Mouse (Mus musculus): ENCODE measurements at regions not wholly inside any gene's neighbourhood (a gene's known extent, or its start where the extent isn't known, plus 50 kb on each side); places are given as distances from the start of the nearest gene placed in this dataset.

GRCm38 (mm10) chr3:62159031-62159430 is 179.1 kb upstream of the Arhgef26 start:
- Histone ChIP-seq H3K9ac (ENCODE audit: control insufficient read depth, low read depth, low read length, poor library complexity, severe bottlenecking) (no peak overlapping the region), H3K27me3 (ENCODE audit: control insufficient read depth in 1 of 2, insufficient read depth in 2 of 2, low read length in 2 of 2) (no peaks in the 10 kb centered on the region), H3K9me3 (replicated peaks; ENCODE audit: insufficient read depth, low read length) (no peaks in the 10 kb centered on the region), H3K27ac (ENCODE audit: control insufficient read depth, low read depth, low read length) (no peak overlapping the region), H3K4me3 (ENCODE audit: control insufficient read depth in 1 of 2, insufficient read depth in 1 of 2, low read depth in 2 of 2, low read length in 2 of 2) (no peak overlapping the region), H3K79me2 (ENCODE audit: control insufficient read depth, insufficient read depth, low read length, poor library complexity) (no peaks in the 10 kb centered on the region), H3K4me1 (ENCODE audit: control insufficient read depth in 1 of 2, insufficient read depth in 2 of 2, low read length in 2 of 2) (no peaks in the 10 kb centered on the region), H3K36me3 (ENCODE audit: control insufficient read depth in 1 of 2, insufficient read depth in 2 of 2, low read length in 2 of 2) (no peaks in the 10 kb centered on the region)
- TF ChIP-seq SIN3A (IDR thresholded peaks at IDR 0.05; ENCODE audit: low read length), result no peak
- no peak for TF ChIP-seq E2F4 (IDR thresholded peaks at IDR 0.05; ENCODE audit: borderline replicate concordance, low read depth, low read length)
- no peak for TF ChIP-seq TBP (IDR thresholded peaks at IDR 0.05; ENCODE audit: low read depth, low read length)
- TF ChIP-seq KAT2A (conservative IDR thresholded peaks at IDR 0.05; ENCODE audit: low read depth, low read length), result no peak
- no peak for TF ChIP-seq ZC3H11A (IDR thresholded peaks at IDR 0.05; ENCODE audit: low read depth, low read length)
- TF ChIP-seq MEF2A (IDR thresholded peaks at IDR 0.05; ENCODE audit: extremely low read depth, insufficient replicate concordance, low read depth, low read length, poor library complexity, severe bottlenecking), result no peak
- no peak for TF ChIP-seq POLR2AphosphoS2 (IDR thresholded peaks at IDR 0.05; ENCODE audit: low read length)
- no peak for TF ChIP-seq USF2 (IDR thresholded peaks at IDR 0.05; ENCODE audit: borderline replicate concordance in 1 of 2, insufficient read depth in 1 of 2, low read depth in 1 of 2, low read length in 2 of 2)
- no peak for TF ChIP-seq POLR2A (IDR thresholded peaks at IDR 0.05; ENCODE audit: control insufficient read depth in 1 of 2, insufficient read depth in 1 of 2, low read depth in 1 of 2, low read length in 2 of 2, poor library complexity in 1 of 2)
- TF ChIP-seq SMC3 (IDR thresholded peaks at IDR 0.05; ENCODE audit: low read depth, low read length), result no peak
- TF ChIP-seq MAX (IDR thresholded peaks at IDR 0.05; ENCODE audit: low read length), result no peak
- no peak for TF ChIP-seq TCF12 (IDR thresholded peaks at IDR 0.05; ENCODE audit: low read depth, low read length)
- TF ChIP-seq RAD21 (IDR thresholded peaks at IDR 0.05; ENCODE audit: low read depth, low read length), result no peak
- no peak for TF ChIP-seq ZKSCAN1 (IDR thresholded peaks at IDR 0.05; ENCODE audit: low read depth, low read length)
- no peak for TF ChIP-seq ZNF384 (IDR thresholded peaks at IDR 0.05; ENCODE audit: low read depth, low read length)
- no peak for TF ChIP-seq POLR2AphosphoS5 (IDR thresholded peaks at IDR 0.05; ENCODE audit: borderline replicate concordance, low read depth, low read length)
- no peak for TF ChIP-seq RCOR1 (IDR thresholded peaks at IDR 0.05; ENCODE audit: low read depth, low read length)
- DNase-seq (ENCODE audit: low read depth, low spot score), result peak; percentile 48

- Histone ChIP-seq H3K9me3 (replicated peaks; ENCODE audit: insufficient read depth, low read length) (no peaks in the 10 kb centered on the region), H3K9ac (ENCODE audit: control insufficient read depth, low read depth, low read length, poor library complexity, severe bottlenecking) (no peak overlapping the region), H3K27ac (ENCODE audit: control insufficient read depth, low read depth, low read length) (no peak overlapping the region), H3K4me3 (ENCODE audit: control insufficient read depth in 1 of 2, insufficient read depth in 1 of 2, low read depth in 2 of 2, low read length in 2 of 2) (no peak overlapping the region), H3K36me3 (ENCODE audit: control insufficient read depth in 1 of 2, insufficient read depth in 2 of 2, low read length in 2 of 2) (no peaks in the 10 kb centered on the region), H3K27me3 (ENCODE audit: control insufficient read depth in 1 of 2, insufficient read depth in 2 of 2, low read length in 2 of 2) (no peaks in the 10 kb centered on the region), H3K4me1 (ENCODE audit: control insufficient read depth in 1 of 2, insufficient read depth in 2 of 2, low read length in 2 of 2) (no peaks in the 10 kb centered on the region), H3K79me2 (ENCODE audit: control insufficient read depth, insufficient read depth, low read length, poor library complexity) (no peaks in the 10 kb centered on the region)
- no peak for TF ChIP-seq MAZ (IDR thresholded peaks at IDR 0.05; ENCODE audit: low read depth, low read length)
- no peak for TF ChIP-seq NRF1 (IDR thresholded peaks at IDR 0.05; ENCODE audit: insufficient read depth, low read depth, low read length, poor library complexity, severe bottlenecking)
- TF ChIP-seq ZC3H11A (IDR thresholded peaks at IDR 0.05; ENCODE audit: low read depth, low read length), result no peak
- TF ChIP-seq POLR2AphosphoS5 (IDR thresholded peaks at IDR 0.05; ENCODE audit: borderline replicate concordance, low read depth, low read length), result no peak
- no peak for TF ChIP-seq POLR2A (IDR thresholded peaks at IDR 0.05; ENCODE audit: control insufficient read depth in 1 of 2, insufficient read depth in 1 of 2, low read depth in 1 of 2, low read length in 2 of 2, poor library complexity in 1 of 2)
- TF ChIP-seq CTCF (IDR thresholded peaks at IDR 0.05 in 2 of 3, conservative IDR thresholded peaks at IDR 0.05 in 1 of 3; ENCODE audit: control insufficient read depth in 1 of 3, insufficient read depth in 1 of 3, low read depth in 2 of 3, low read length in 3 of 3, poor library complexity in 1 of 3, severe bottlenecking in 1 of 3), result no peak
- no peak for TF ChIP-seq EP300 (IDR thresholded peaks at IDR 0.05; ENCODE audit: low read depth in 1 of 2, low read length in 2 of 2)
- no peak for TF ChIP-seq MYC (IDR thresholded peaks at IDR 0.05; ENCODE audit: low read depth, low read length)
- TF ChIP-seq ZKSCAN1 (IDR thresholded peaks at IDR 0.05; ENCODE audit: low read depth, low read length), result no peak
- TF ChIP-seq USF1 (IDR thresholded peaks at IDR 0.05; ENCODE audit: low read depth, low read length), result no peak
- TF ChIP-seq ELF1 (IDR thresholded peaks at IDR 0.05; ENCODE audit: low read depth, low read length), result no peak
- TF ChIP-seq TCF12 (IDR thresholded peaks at IDR 0.05; ENCODE audit: low read depth, low read length), result no peak
- TF ChIP-seq ZNF384 (IDR thresholded peaks at IDR 0.05; ENCODE audit: low read depth, low read length), result no peak
- no peak for TF ChIP-seq UBTF (IDR thresholded peaks at IDR 0.05; ENCODE audit: borderline replicate concordance, insufficient read depth, low read depth, low read length)
- TF ChIP-seq SIN3A (IDR thresholded peaks at IDR 0.05; ENCODE audit: low read length), result no peak
- no peak for TF ChIP-seq MEF2A (IDR thresholded peaks at IDR 0.05; ENCODE audit: extremely low read depth, insufficient replicate concordance, low read depth, low read length, poor library complexity, severe bottlenecking)
- no peak for DNase-seq (ENCODE audit: low read depth, low spot score)
Measured at GRCm38 (mm10) chr3:62170647-62171046, 167.5 kb upstream of the Arhgef26 start.

Data from MEL (cell line).